Comparison of ENCODE assay signal across 8 mouse cellular contexts in the genomic region with DNA sequence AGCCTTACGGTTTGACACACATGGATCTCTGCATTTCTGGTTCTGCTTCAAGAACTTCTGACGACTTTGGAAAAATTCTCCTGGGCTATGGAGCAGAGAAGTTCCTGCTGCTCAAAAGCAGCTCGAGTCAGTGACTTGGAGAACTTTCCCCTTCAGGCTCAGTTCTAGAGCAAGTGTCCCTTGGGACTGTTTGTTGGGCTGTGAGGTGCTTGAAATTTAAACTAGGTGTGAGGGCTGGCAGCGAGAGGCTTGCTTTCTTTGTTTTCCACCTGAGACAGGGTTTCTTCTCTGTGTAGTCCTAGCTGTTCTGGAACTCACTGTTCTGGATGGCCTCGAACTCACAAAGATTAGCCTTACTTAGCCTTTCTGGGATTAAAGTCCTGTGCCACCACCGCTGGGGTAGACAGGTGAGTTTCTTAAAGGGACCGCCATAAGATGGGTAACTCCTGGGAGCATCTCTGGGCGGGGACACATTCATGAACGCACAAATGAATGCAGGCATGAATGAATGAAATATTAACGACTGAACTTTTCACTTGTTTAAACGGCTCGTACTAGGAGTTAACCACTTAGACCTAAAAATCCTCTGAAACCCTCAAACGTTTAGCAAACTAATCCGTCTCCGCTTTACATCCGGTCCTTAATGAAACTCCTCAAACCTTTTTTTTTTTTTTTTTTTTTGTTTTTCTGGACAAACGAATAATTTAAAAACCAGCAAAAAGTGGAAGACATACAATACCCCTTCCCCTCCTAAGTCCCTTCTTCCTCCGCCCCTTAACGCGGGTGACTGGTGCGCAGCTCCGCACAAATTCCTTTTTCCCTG. TPM values are rescaled to one million over a fixed set of nuclear protein-coding genes. Genes with fewer than 3 reads are reported as not detected.
DNase-seq lines count a peak whose midpoint lies in the region; ATAC-seq and TF ChIP-seq lines count a peak whose summit lies in the region.

No protein-coding gene starts in this region.

- intact Hi-C loops in left cerebral cortex, postnatal 14 days (cut with DNase I) = no loop called here

- peak overlapping the region; percentile 85 for H3K9ac ChIP-seq in forebrain, embryonic 15.5 days (replicated peaks)
- H3K9ac ChIP-seq in liver, embryonic 15.5 days = peak overlapping the region; percentile 97

- H3K36me3 ChIP-seq in erythroblast, embryonic 14.5 days (ENCODE audit: control insufficient read depth) = peaks cover 24% of the 10 kb centered on the region
- H3K36me3 ChIP-seq in C2C12 (ENCODE audit: control insufficient read depth, insufficient read depth) = peaks cover 23% of the 10 kb centered on the region
- H3K36me3 ChIP-seq in forebrain, embryonic 15.5 days = no peaks in the 10 kb centered on the region; the same call in 1 of the 2 replicates
- H3K36me3 ChIP-seq in liver, embryonic 15.5 days (replicated peaks) = peaks cover 16% of the 10 kb centered on the region

- no peak for TF ChIP-seq CTCF in C2C12 (IDR thresholded peaks at IDR 0.05; ENCODE audit: control insufficient read depth, insufficient read depth, insufficient read length)

- H3K4me3 ChIP-seq in erythroblast, embryonic 14.5 days (replicated peaks) = peak overlapping the region; percentile 89
- H3K4me3 ChIP-seq in C2C12 (ENCODE audit: insufficient read depth, poor library complexity, severe bottlenecking) = peak overlapping the region; percentile 74
- peak overlapping the region; percentile 100 for H3K4me3 ChIP-seq in forebrain, embryonic 15.5 days
- peak overlapping the region; percentile 99 for H3K4me3 ChIP-seq in liver, embryonic 15.5 days (replicated peaks)

- H3K79me2 ChIP-seq in C2C12 (ENCODE audit: control insufficient read depth, insufficient read depth) = peaks cover 51% of the 10 kb centered on the region

- H3K4me1 ChIP-seq in erythroblast, embryonic 14.5 days (ENCODE audit: control insufficient read depth) = peaks cover 42% of the 10 kb centered on the region
- H3K4me1 ChIP-seq in forebrain, embryonic 15.5 days = peaks cover 33% of the 10 kb centered on the region
- H3K4me1 ChIP-seq in liver, embryonic 15.5 days (replicated peaks) = peaks cover 41% of the 10 kb centered on the region

- H3ac ChIP-seq in C2C12 (ENCODE audit: control insufficient read depth, insufficient read length, low read depth) = peak overlapping the region; percentile 75

- peaks cover 51% of the 10 kb centered on the region for H3K27me3 ChIP-seq in erythroblast, embryonic 14.5 days (ENCODE audit: control insufficient read depth)
- H3K27me3 ChIP-seq in C2C12 (ENCODE audit: control insufficient read depth, insufficient read depth, insufficient read length) = no peaks in the 10 kb centered on the region
- H3K27me3 ChIP-seq in forebrain, embryonic 15.5 days = no peaks in the 10 kb centered on the region
- peaks cover 41% of the 10 kb centered on the region for H3K27me3 ChIP-seq in liver, embryonic 15.5 days

- ATAC-seq in erythroblast, adult 5-6 weeks (replicated peaks; ENCODE audit: low FRiP score, poor library complexity, severe bottlenecking) = no peak
- no peak for ATAC-seq in forebrain, embryonic 15.5 days (replicated peaks)
- no peak; the same call in 1 of the 2 replicates for ATAC-seq in liver, embryonic 15.5 days (ENCODE audit: insufficient read depth)

- H3K27ac ChIP-seq in forebrain, embryonic 15.5 days (replicated peaks) = peak overlapping the region; percentile 94; the same call in 1 of the 2 replicates
- H3K27ac ChIP-seq in liver, embryonic 15.5 days (replicated peaks) = peak overlapping the region; percentile 93

- 13% methylated on average over 22 of the region's 22 CpGs for whole genome bisulfite sequencing in forebrain, embryonic 15.5 days
- WGBS in liver, embryonic 15.5 days (ENCODE audit: insufficient replicate concordance) = 16% methylated on average over 22 of the region's 22 CpGs

- no peak for DNase-seq in layer of hippocampus, postnatal 10 days (ENCODE audit: low spot score in 2 of 2)
- DNase-seq in urinary bladder, postnatal 25 days (ENCODE audit: low spot score) = no peak
- DNase-seq in left cerebral cortex, postnatal 14 days (ENCODE audit: low spot score in 2 of 2) = no peak

- H3K4me2 ChIP-seq in forebrain, embryonic 15.5 days (replicated peaks) = peak overlapping the region; percentile 94
- peak overlapping the region; percentile 95 for H3K4me2 ChIP-seq in liver, embryonic 15.5 days

- peaks cover 30% of the 10 kb centered on the region for H3K79me3 ChIP-seq in C2C12 (ENCODE audit: low read depth)

- no peaks in the 10 kb centered on the region for H3K9me3 ChIP-seq in erythroblast, embryonic 14.5 days (ENCODE audit: control insufficient read depth, low read length)
- no peaks in the 10 kb centered on the region for H3K9me3 ChIP-seq in forebrain, embryonic 15.5 days
- no peaks in the 10 kb centered on the region for H3K9me3 ChIP-seq in liver, embryonic 15.5 days (replicated peaks)

TF ChIP-seq in C2C12, 6 proteins besides CTCF, POLR2A, EP300 and RAD21:
- TF ChIP-seq FOSL1 (IDR thresholded peaks at IDR 0.05; ENCODE audit: insufficient read depth, low read length, poor library complexity, severe bottlenecking) (no peak), USF1 (IDR thresholded peaks at IDR 0.05; ENCODE audit: low read depth) (no peak), MYOG (IDR thresholded peaks at IDR 0.05; ENCODE audit: control insufficient read depth, extremely low read depth, insufficient read length) (no peak), MAX (IDR thresholded peaks at IDR 0.05) (no peak), CEBPB (IDR thresholded peaks at IDR 0.05; ENCODE audit: low read depth) (no peak), MYOD1 (IDR thresholded peaks at IDR 0.05; ENCODE audit: control insufficient read depth, insufficient read length, low read depth) (no peak)

RNA-seq across cellular contexts. Expression of a gene that starts 0.5 kb away (rescaled TPM):
- polyA plus RNA-seq in erythroblast, embryonic 14.5 days (2012) = 0.10 and 0.45 TPM in 2 replicates
- total RNA-seq in erythroblast, adult 5-6 weeks (2015; ENCODE audit: low replicate concordance) = 4.8 and 28.6 TPM in 2 replicates
- 13.3 and 21.6 TPM in 2 replicates for total RNA-seq in erythroblast, adult 5-6 weeks (2017; ENCODE audit: low replicate concordance)
- 23.2 TPM for polyA plus RNA-seq in C2C12 (2012; fragmentation: generic; extraction: Trizol)
- polyA plus RNA-seq in forebrain, embryonic 15.5 days (2015; fragmentation: Nextera tagmentation; extraction: Ambion mirVana) = 17.7 and 20.9 TPM in 2 replicates
- polyA plus RNA-seq in liver, embryonic 15.5 days (2015; fragmentation: Nextera tagmentation; extraction: Ambion mirVana) = 6.6 and 7.6 TPM in 2 replicates
- total RNA-seq in layer of hippocampus, postnatal 10 days (2021) = 10 to 100 TPM; 49.9 to 59.7 TPM
- 100 to 1,000 TPM; 148 to 158 TPM for total RNA-seq in left cerebral cortex, postnatal 14 days (2021)
